Mouse (Mus musculus): Measurements from ENCODE around the gene Faf2.
A peak's percentile ranks its signal among the peaks of the same experiment; 100 is the strongest.

The Faf2 gene

GRCm38 (mm10) chr13:54680184-54680853 is 58.7 kb downstream of the Faf2 start:
- no peak for DNase-seq (ENCODE audit: low spot score in 2 of 2)

DNA sequence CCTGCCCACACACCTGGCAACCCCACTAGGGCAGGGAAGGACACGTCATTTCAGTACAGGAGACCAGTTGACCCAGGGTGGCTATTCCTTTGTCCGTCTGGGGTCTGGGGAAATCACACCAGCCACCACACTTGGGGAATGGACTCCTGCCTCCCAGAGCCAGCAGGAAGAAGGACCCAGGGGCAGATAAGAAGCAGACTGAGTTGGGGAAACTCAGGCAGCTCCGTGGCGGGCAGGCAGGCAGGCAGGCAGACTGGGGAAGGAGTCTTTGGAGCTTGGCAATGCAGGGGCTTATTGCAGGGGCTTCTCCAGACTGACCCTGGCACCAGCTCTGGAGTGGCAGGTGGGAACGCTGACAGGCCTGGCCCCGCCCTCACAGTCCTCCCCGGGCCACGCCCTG is 59.7 kb downstream of the Faf2 start:
- DNase-seq (ENCODE audit: low spot score in 2 of 2) = no peak

GRCm38 (mm10) chr13:54683301-54683700 is 61.7 kb downstream of the Faf2 start:
- DNase-seq (ENCODE audit: low spot score in 2 of 2) = no peak

- no peak for DNase-seq (ENCODE audit: low spot score in 2 of 2)
Observed at GRCm38 (mm10) chr13:54684140-54684896, 62.7 kb downstream of the Faf2 start.

GRCm38 (mm10) chr13:54685174-54685573 is 63.6 kb downstream of the Faf2 start:
- DNase-seq (ENCODE audit: low spot score in 2 of 2) = no peak

DNA sequence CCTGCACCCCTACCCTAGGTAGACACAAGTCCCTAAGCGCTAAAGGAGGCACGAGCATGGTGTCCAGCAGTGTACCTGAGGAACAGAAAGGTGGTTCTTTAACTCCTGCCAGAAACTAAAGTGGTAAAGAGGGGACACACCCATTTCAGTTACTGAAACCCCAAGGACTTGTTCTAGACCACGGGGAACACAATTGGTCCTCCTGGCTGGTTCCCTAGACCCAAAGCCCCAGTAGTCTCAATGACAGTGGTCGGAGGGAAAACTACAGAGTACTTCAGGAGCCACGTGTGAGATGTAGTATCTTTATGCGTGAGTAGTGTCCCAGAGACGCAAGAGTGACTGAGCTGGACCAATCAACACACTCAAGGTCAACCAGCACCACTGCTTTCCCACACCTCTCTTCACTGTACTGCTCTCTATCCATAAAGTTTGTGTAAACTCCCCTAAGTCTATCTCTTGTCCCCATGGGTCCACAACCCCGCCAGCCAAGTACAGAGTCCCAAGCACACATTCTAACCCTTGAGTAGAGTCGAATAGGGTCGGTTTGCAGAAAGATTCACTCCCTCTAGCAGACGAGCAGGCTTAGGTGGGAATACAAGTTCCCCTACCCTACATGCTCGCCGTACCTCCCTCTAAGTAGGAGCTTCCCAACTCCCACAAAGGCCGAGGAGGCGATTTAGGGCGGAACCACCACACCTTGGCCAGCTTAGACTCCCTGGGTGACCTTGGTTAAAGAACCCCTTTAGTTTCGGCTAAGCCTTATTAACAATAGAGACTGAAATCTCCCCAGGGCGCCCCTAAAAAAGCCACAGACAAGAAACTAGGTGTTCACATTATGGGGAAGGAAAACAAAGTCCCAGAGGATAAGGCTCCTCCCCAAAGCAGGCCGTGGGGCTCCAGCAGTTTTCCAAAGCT is 64.8 kb downstream of the Faf2 start:
- no peak for DNase-seq (ENCODE audit: low spot score in 2 of 2)

GRCm38 (mm10) chr13:54687096-54687495 is 65.5 kb downstream of the Faf2 start:
- peak; percentile 73 to 80 for DNase-seq (ENCODE audit: low spot score in 2 of 2)

GRCm38 (mm10) chr13:54687575-54688424 is 66.2 kb downstream of the Faf2 start:
- peak; percentile 98 for DNase-seq (ENCODE audit: low spot score in 2 of 2)

DNA sequence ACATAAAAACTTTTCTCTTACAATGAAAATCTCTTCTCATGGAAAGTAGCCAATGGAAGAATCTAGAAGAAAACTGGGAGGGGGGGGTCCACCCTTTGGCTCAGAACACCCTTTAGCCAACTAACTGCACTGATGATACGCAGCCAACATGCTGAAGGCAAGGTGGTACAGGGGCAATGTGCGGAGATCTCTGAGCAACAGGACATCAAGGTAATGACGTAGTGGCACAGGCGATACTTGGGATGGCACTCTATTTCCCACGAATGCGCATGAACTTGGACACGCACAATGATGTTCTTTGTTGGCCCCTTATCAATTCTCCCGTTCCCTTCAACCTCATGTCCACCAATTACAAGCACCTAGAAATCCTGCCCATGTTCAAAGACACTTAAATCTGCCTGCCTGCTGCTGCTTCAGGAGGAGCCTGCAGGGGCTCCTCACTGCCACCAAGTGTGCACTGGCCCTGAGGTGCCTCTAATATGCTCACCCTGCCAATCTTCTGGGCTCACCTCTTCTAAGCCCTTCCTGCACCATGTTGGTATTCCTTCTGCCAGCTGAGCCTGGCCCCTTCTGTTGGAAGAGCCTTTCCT is 68.7 kb downstream of the Faf2 start:
- no peak for DNase-seq (ENCODE audit: low spot score in 2 of 2)

DNA sequence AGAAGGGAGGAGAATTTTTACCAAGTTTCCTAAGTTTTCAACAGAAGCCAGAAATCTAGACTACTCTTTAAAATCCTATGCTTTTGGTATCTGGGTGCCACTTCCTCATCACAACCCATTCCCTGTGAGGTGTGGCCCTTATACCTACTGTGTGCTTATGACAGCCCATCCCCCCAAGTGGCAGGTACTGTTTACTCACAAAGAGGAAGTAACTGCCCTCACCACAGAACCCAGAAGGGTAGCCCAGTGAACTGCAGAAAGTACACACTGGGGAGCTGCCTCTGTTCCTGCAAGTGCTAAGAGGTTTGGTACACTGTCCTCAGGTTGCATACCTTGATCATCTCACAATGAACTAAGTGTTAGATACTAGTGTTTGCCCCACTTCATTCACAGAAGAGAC is 70.2 kb downstream of the Faf2 start:
- DNase-seq (ENCODE audit: low spot score in 2 of 2) = no peak

- no peak for DNase-seq (ENCODE audit: low spot score in 2 of 2)
Observed at GRCm38 (mm10) chr13:54692711-54693557, 71.3 kb downstream of the Faf2 start.

DNA sequence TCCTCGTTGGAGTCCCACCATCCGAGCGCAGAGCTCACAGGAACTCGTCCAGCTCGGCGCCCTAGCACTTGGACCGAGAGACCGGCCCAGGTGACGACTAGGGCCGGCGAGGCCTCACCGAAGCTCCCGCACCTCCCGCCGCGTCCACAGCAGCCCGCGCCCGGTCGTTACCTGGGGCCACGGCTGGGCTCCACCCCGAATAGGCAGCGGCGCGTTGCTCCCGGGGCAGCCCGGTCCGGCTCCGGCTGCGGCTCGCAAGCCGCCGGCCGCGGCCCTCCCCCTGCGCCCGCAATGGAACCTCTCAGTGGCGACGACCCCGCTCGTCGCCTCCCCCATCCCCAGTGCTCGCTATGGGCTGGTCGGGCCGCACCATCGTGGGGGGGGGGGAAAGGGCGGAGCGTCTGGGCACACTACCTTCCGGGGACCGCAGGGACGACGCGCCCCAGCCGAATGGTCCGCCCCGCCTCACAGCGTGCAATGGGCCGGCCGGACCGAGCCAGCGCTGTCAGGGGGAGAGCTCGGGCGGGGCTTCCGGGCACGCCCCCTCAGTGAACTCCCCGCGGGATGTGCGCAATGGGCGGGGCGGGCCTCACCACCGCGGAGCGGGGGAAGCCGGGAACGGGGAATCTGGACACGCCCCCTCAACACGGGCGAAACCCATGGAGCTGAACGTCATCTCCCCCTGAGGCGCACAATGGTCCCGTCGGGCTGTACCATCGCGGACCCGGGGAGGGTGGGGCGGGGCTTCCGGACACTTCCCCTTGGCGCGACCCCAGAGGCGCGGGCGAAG is 72.2 kb downstream of the Faf2 start, which contains the start of gene Rnf44:
Rnf44 (minus strand) TSS at position 350 of the 790 bp plus-strand sequence.
- peak; percentile 99 for DNase-seq (ENCODE audit: low spot score in 2 of 2)

GRCm38 (mm10) chr13:54694348-54695060 is 72.9 kb downstream of the Faf2 start:
- no peak for DNase-seq (ENCODE audit: low spot score in 2 of 2)

GRCm38 (mm10) chr13:54695479-54696230 is 74.1 kb downstream of the Faf2 start:
- DNase-seq (ENCODE audit: low spot score in 2 of 2) = no peak

DNA sequence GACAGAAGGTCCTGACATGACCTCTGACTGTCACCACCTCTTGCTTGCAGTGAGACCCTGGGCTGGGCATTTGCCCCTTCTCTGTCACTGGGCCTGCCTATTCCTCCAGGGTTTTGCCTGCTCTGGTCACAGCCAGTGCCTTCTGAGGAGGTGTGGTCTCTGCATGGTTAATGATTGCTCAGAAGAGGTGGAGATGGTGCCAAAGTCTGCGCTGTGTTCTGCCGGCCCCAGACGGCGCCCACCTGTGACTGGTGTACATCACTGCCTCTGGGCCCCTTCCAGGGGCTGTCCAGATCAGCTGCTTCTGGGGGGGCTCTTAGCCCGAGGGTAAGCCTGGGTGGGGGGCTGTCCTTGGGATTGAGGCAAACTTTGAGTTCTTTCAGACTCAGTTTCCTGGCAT is 79.7 kb downstream of the Faf2 start, which contains the start of gene Cdhr2:
Cdhr2 (plus strand) TSS at position 219 of the 400 bp plus-strand sequence.
- no peak for DNase-seq (ENCODE audit: low spot score in 2 of 2)

GRCm38 (mm10) chr13:54702507-54702906 is 80.9 kb downstream of the Faf2 start:
- DNase-seq (ENCODE audit: low spot score in 2 of 2) = no peak

- no peak for DNase-seq (ENCODE audit: low spot score in 2 of 2)
Observed at GRCm38 (mm10) chr13:54704890-54705289, 83.3 kb downstream of the Faf2 start.

- DNase-seq (ENCODE audit: low spot score in 2 of 2) = no peak
Observed at GRCm38 (mm10) chr13:54710866-54711265, 89.3 kb downstream of the Faf2 start.

All from frontal cortex, postnatal 10 days (tissue).